ENCODE assay signal across 8 mouse cellular contexts in the genomic region with DNA sequence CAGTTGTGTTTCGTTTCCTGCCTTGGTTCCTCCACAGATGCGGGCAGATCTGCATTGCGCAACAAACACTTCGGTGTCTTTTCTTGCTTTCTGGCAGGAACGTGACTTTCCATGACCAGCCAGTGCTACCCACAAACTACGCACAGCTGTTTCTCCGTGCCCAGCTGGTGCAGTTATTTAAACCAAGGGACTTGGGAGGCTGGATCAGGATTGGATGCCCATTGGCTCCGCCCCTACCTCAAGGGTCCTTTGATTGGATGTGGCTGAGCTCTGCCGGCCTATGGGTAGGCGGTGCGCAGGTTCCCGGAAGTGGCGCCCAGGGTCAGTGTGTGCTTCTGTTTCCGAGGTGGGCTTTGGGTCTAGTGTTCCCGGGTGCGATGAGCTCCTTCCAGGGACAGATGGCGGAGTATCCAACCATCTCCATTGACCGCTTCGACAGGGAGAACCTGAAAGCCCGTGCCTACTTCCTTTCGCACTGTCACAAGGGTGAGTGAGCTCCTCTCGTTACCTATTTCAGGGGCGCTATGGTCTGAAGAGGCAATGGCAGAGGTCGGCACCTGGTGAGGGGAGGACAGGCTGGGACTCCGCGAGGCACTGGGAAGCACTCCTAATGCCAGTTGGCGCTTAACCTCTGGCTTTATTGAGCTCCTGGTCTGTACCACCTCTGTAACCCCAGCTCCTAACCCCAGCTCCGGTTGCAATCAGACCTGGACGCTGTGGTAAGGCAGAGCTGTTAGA. TPM values are rescaled to one million over a fixed set of nuclear protein-coding genes. Genes with fewer than 3 reads are reported as not detected.
A peak's percentile ranks its signal among the peaks of the same experiment; 100 is the strongest.
DNase-seq lines count a peak whose midpoint lies in the region; ATAC-seq and TF ChIP-seq lines count a peak whose summit lies in the region.

Gene Dclre1c (plus strand): TSS at position 291 of the 738 bp plus-strand sequence.

- ATAC-seq in cerebellum, adult (ENCODE audit: insufficient number of reproducible peaks, low FRiP score, low TSS enrichment), result peak; percentile 98
- peak; percentile 100 for ATAC-seq in forebrain, embryonic 13.5 days
- peak; percentile 99 for ATAC-seq in neural tube, embryonic 15.5 days (ENCODE audit: low FRiP score)

- intact Hi-C loops in heart, postnatal 14 days (cut with DNase I), result loop anchor here (5.0 kb wide), 1 partner anchor 88 kb away; the partner anchor contains the start of genes Cdnf, Gm45902 and Hspa14

- WGBS in forebrain, embryonic 13.5 days, result 1% methylated on average over 29 of the region's 29 CpGs
- 1% methylated on average over 29 of the region's 29 CpGs for WGBS in neural tube, embryonic 15.5 days

- no peak within 1 kb of the TSS for H3K27ac ChIP-seq in ES-Bruce4 (ENCODE audit: insufficient read depth, low read length)
- H3K27ac ChIP-seq in forebrain, embryonic 13.5 days, result no peak within 1 kb of the TSS
- H3K27ac ChIP-seq in neural tube, embryonic 15.5 days (replicated peaks), result no peak within 1 kb of the TSS

- H3K4me2 ChIP-seq in forebrain, embryonic 13.5 days, result peak within 1 kb of the TSS; percentile 84
- peak within 1 kb of the TSS; percentile 97 for H3K4me2 ChIP-seq in neural tube, embryonic 15.5 days

- H3K9ac ChIP-seq in ES-Bruce4 (ENCODE audit: low read depth, poor library complexity, severe bottlenecking), result peak within 1 kb of the TSS; percentile 36
- H3K9ac ChIP-seq in forebrain, embryonic 13.5 days, result peak within 1 kb of the TSS; percentile 72
- peak within 1 kb of the TSS; percentile 57 for H3K9ac ChIP-seq in neural tube, embryonic 15.5 days (replicated peaks)

- TF ChIP-seq POLR2A in ES-Bruce4 (IDR thresholded peaks at IDR 0.05; ENCODE audit: insufficient read depth, low read length), result peak; percentile 40

- no peaks in the 10 kb centered on the region for H3K27me3 ChIP-seq in ES-Bruce4 (ENCODE audit: control insufficient read depth, insufficient read depth, low read length, poor library complexity, severe bottlenecking)
- H3K27me3 ChIP-seq in forebrain, embryonic 13.5 days, result no peaks in the 10 kb centered on the region
- H3K27me3 ChIP-seq in neural tube, embryonic 15.5 days (replicated peaks), result no peaks in the 10 kb centered on the region

- peak; percentile 84 to 87 for DNase-seq in heart, postnatal 14 days
- peak; percentile 92 for DNase-seq in layer of hippocampus, adult 11-12 months (ENCODE audit: low spot score)
- DNase-seq in lung, adult 18-20 months, result peak; percentile 94 to 95
- DNase-seq in testis, postnatal 14 days (ENCODE audit: low spot score), result peak; percentile 91

- peaks cover 1% of the 10 kb centered on the region for H3K4me1 ChIP-seq in ES-Bruce4 (ENCODE audit: control insufficient read depth, insufficient read depth, low read length)
- H3K4me1 ChIP-seq in forebrain, embryonic 13.5 days, result peaks cover 25% of the 10 kb centered on the region
- H3K4me1 ChIP-seq in neural tube, embryonic 15.5 days, result peaks cover 20% of the 10 kb centered on the region

- TF ChIP-seq CTCF in ES-Bruce4 (IDR thresholded peaks at IDR 0.05; ENCODE audit: low read depth, low read length), result no peak

- H3K36me3 ChIP-seq in ES-Bruce4 (ENCODE audit: control insufficient read depth, insufficient read depth, low read length, poor library complexity, severe bottlenecking), result no peaks in the 10 kb centered on the region
- H3K36me3 ChIP-seq in forebrain, embryonic 13.5 days (ENCODE audit: poor library complexity, severe bottlenecking), result peaks cover 3% of the 10 kb centered on the region; the same call in 1 of the 2 replicates
- 0 out of 2 replicates have a peak, but pooled peaks cover 2% of the 10 kb centered on the region for H3K36me3 ChIP-seq in neural tube, embryonic 15.5 days

- peak within 1 kb of the TSS; percentile 77 for H3K4me3 ChIP-seq in ES-Bruce4 (ENCODE audit: low read depth, low read length)
- peak within 1 kb of the TSS; percentile 77 for H3K4me3 ChIP-seq in forebrain, embryonic 13.5 days
- H3K4me3 ChIP-seq in neural tube, embryonic 15.5 days (replicated peaks), result peak within 1 kb of the TSS; percentile 70

- no peak for TF ChIP-seq EP300 in ES-Bruce4 (IDR thresholded peaks at IDR 0.05; ENCODE audit: insufficient read depth, low read depth, low read length)

- no peaks in the 10 kb centered on the region for H3K9me3 ChIP-seq in ES-Bruce4 (replicated peaks; ENCODE audit: control insufficient read depth, insufficient read depth, low read length, poor library complexity, severe bottlenecking)
- H3K9me3 ChIP-seq in forebrain, embryonic 13.5 days (replicated peaks), result no peaks in the 10 kb centered on the region
- no peaks in the 10 kb centered on the region for H3K9me3 ChIP-seq in neural tube, embryonic 15.5 days (replicated peaks)

RNA-seq across cellular contexts. Expression of gene Dclre1c, which starts in this region (rescaled TPM):
- polyA plus RNA-seq in ES-Bruce4 (2011; ENCODE audit: insufficient read depth, insufficient read length, low read depth, missing spikeins), result 14.7 and 15.2 TPM in 2 replicates
- 8.1 and 9.3 TPM in 2 replicates for polyA plus RNA-seq in forebrain, embryonic 13.5 days (2015; fragmentation: Nextera tagmentation; extraction: Ambion mirVana)
- total RNA-seq in heart, postnatal 14 days (2021), result 1 to 10 TPM; 3.6 to 3.8 TPM
- 6.7 and 7.7 TPM in 2 replicates for polyA plus RNA-seq in neural tube, embryonic 15.5 days (2015; fragmentation: Nextera tagmentation; extraction: Ambion mirVana)
